Mouse (Mus musculus) kidney, postnatal 0 days (tissue): ENCODE measurements around the gene Ppfibp1. TPM values are rescaled to one million over a fixed set of nuclear protein-coding genes. Genes with fewer than 3 reads are reported as not detected.

ENCODE experiments used
- ATAC-seq: fragments of 200-750 bp; cut with Nextera tagmentation; replicated peaks from 2 replicates; pipeline ENCODE4 v1.8.0; 2017; ENCODE audit warnings: low read depth, moderate number of reproducible peaks, moderate TSS enrichment, moderate library complexity; ENCODE audit not compliant: low FRiP score
- DNase-seq: peaks from one replicate; pipeline ENCODE4 v3.0.0-alpha.2; 2016; ENCODE audit warnings: low spot score
- H3K27ac ChIP-seq: fragments of 300-500 bp; sonication (generic); 2 replicates; pipeline ENCODE4 v1.5.1; 2014; ENCODE audit warnings: mild to moderate bottlenecking
- H3K27me3 ChIP-seq: fragments of 300-500 bp; sonication (generic); 2 replicates; pipeline ENCODE4 v1.6.1; 2014; ENCODE audit warnings: low read length, mixed read lengths; ENCODE audit not compliant: insufficient read depth
- H3K36me3 ChIP-seq: fragments of 300-500 bp; sonication (generic); 2 replicates; pipeline ENCODE4 v1.6.1; 2014; ENCODE audit warnings: low read length, mixed read lengths; ENCODE audit not compliant: insufficient read depth
- H3K4me1 ChIP-seq: fragments of 300-500 bp; sonication (generic); replicated peaks from 2 replicates; pipeline ENCODE4 v1.6.1; 2014; ENCODE audit warnings: antibody characterized with exemption, low read length, mixed read lengths; ENCODE audit not compliant: insufficient read depth
- H3K4me2 ChIP-seq: fragments of 300-500 bp; sonication (generic); 2 replicates; pipeline ENCODE4 v1.6.1; 2014; ENCODE audit warnings: mild to moderate bottlenecking, low read length, moderate library complexity, mixed read lengths
- H3K4me3 ChIP-seq: fragments of 300-500 bp; sonication (generic); replicated peaks from 2 replicates; pipeline ENCODE4 v1.5.1; 2014; ENCODE audit warnings: low read depth, low read length
- H3K9ac ChIP-seq: fragments of 300-500 bp; sonication (generic); 2 replicates; pipeline ENCODE4 v1.6.1; 2014; ENCODE audit warnings: low read depth, low read length
- H3K9me3 ChIP-seq: fragments of 300-500 bp; sonication (generic); replicated peaks from 2 replicates; pipeline ENCODE4 v1.6.1; 2016; ENCODE audit warnings: low read length, inconsistent platforms, mixed read lengths
- CTCF ChIP-seq: IDR thresholded peaks from 2 replicates; pipeline ENCODE4 v1.5.1; 2016; ENCODE audit warnings: antibody characterized with exemption, low read depth, mild to moderate bottlenecking, moderate library complexity
- WGBS: fragments of 180-500 bp; shearing (Covaris S2); extraction: QIAGEN DNeasy Blood & Tissue Kit; methylation state at CpG from one replicate; pipeline ENCODE4 v1.1.7; 2014; 5-methylcytosine and 5-hydroxymethylcytosine counted together
- polyA plus RNA-seq: library from polyadenylated mRNA; unstranded; fragments of >200 nt; fragmentation: Nextera tagmentation; extraction: Ambion mirVana; gene quantifications from 2 replicates; pipeline ENCODE4 v1.2.1, GENCODE M21; 2015

Ppfibp1 gene
- polyA plus RNA-seq, 1 experiment from 2014 or later = 55.9 TPM

- Histone ChIP-seq H3K9me3 (no peaks in the 10 kb centered on the region), H3K9ac (no peak overlapping the region), H3K4me2 (no peak overlapping the region), H3K36me3 (no peaks in the 10 kb centered on the region), H3K27me3 (no peaks in the 10 kb centered on the region), H3K27ac (no peak overlapping the region), H3K4me3 (no peak overlapping the region), H3K4me1 (no peaks in the 10 kb centered on the region; the same call in 1 of the 2 replicates)
- ATAC-seq (no peak), DNase-seq (no peak)
- WGBS = 79% methylated on average over 4 of the region's 4 CpGs
- TF ChIP-seq CTCF = no peak
Measured at GRCm38 (mm10) chr6:146880296-146880695, 8.0 kb upstream of the Ppfibp1 start.

- Histone ChIP-seq H3K4me1 (no peaks in the 10 kb centered on the region; the same call in none of the 2 replicates), H3K27ac (peak overlapping the region; percentile 20; the same call in 1 of the 2 replicates), H3K9me3 (no peaks in the 10 kb centered on the region), H3K4me2 (no peak overlapping the region), H3K27me3 (no peaks in the 10 kb centered on the region), H3K36me3 (no peaks in the 10 kb centered on the region), H3K9ac (no peak overlapping the region), H3K4me3 (no peak overlapping the region)
- ATAC-seq (no peak), DNase-seq (no peak)
- WGBS = 48% methylated on average over 13 of the region's 13 CpGs
- TF ChIP-seq CTCF = no peak
Measured at GRCm38 (mm10) chr6:146881896-146882770, 6.2 kb upstream of the Ppfibp1 start.

- Histone ChIP-seq H3K4me1 (no peaks in the 10 kb centered on the region; the same call in none of the 2 replicates), H3K36me3 (no peaks in the 10 kb centered on the region), H3K9ac (no peak overlapping the region), H3K27ac (no peak overlapping the region), H3K9me3 (no peaks in the 10 kb centered on the region), H3K4me3 (no peak overlapping the region), H3K27me3 (no peaks in the 10 kb centered on the region), H3K4me2 (no peak overlapping the region)
- WGBS = 74% methylated on average over 2 of the region's 2 CpGs
- no peak for TF ChIP-seq CTCF
- DNase-seq (no peak), ATAC-seq (no peak)
Measured at GRCm38 (mm10) chr6:146883426-146883825, 4.9 kb upstream of the Ppfibp1 start.

GRCm38 (mm10) chr6:146884171-146884570, 4.1 kb upstream of the Ppfibp1 start:
- H3K4me3 ChIP-seq = no peak overlapping the region
- TF ChIP-seq CTCF = no peak
- no peak overlapping the region for H3K27ac ChIP-seq
- H3K4me2 ChIP-seq = no peak overlapping the region
- no peaks in the 10 kb centered on the region for H3K27me3 ChIP-seq
- no peak overlapping the region for H3K9ac ChIP-seq
- no peaks in the 10 kb centered on the region for H3K9me3 ChIP-seq
- no peak for DNase-seq
- ATAC-seq = no peak
- no peaks in the 10 kb centered on the region for H3K36me3 ChIP-seq
- no peaks in the 10 kb centered on the region; the same call in none of the 2 replicates for H3K4me1 ChIP-seq
- 81% methylated on average over 3 of the region's 3 CpGs for WGBS

GRCm38 (mm10) chr6:146884851-146885250, 3.4 kb upstream of the Ppfibp1 start:
- Histone ChIP-seq H3K27ac (0 out of 2 replicates have a peak overlapping the region, but pooled peaks have one; percentile 21), H3K36me3 (no peaks in the 10 kb centered on the region), H3K4me1 (peaks cover 3% of the 10 kb centered on the region), H3K9me3 (no peaks in the 10 kb centered on the region), H3K4me3 (no peak overlapping the region), H3K4me2 (no peak overlapping the region), H3K27me3 (no peaks in the 10 kb centered on the region), H3K9ac (no peak overlapping the region)
- TF ChIP-seq CTCF = 0 out of 2 replicates have a peak, but pooled peaks have one; percentile 4
- WGBS = 19% methylated on average over 4 of the region's 4 CpGs
- ATAC-seq = no peak
- peak; percentile 77 for DNase-seq

GRCm38 (mm10) chr6:146888660-146889490, 588 bp downstream of the Ppfibp1 start:
- peak; percentile 65 for ATAC-seq
- WGBS = 5% methylated on average over 26 of the region's 26 CpGs

More at GRCm38 (mm10) chr6:146888660-146889490, 588 bp downstream of the Ppfibp1 start:
- Histone ChIP-seq H3K27me3 (no peaks in the 10 kb centered on the region), H3K9ac (peak overlapping the region; percentile 86), H3K36me3 (no peaks in the 10 kb centered on the region), H3K4me1 (peaks cover 12% of the 10 kb centered on the region), H3K27ac (peak overlapping the region; percentile 86), H3K4me3 (peak overlapping the region; percentile 79), H3K4me2 (peak overlapping the region; percentile 86), H3K9me3 (no peaks in the 10 kb centered on the region)
- no peak for TF ChIP-seq CTCF
- DNase-seq = no peak
